Mouse (Mus musculus) lung, adult 2 months (tissue): ENCODE results near the gene Gnb3.

Experiments
- CTCF ChIP-seq: fragments of 200-500 bp; IDR thresholded peaks from 2 replicates; pipeline ENCODE4 v1.5.1; 2011; ENCODE audit warnings: mild to moderate bottlenecking, low read length, control low read depth; ENCODE audit not compliant: insufficient read depth
- POLR2A ChIP-seq: fragments of 200-500 bp; IDR thresholded peaks from 2 replicates; pipeline ENCODE4 v1.6.1; 2011; ENCODE audit warnings: low read depth, mild to moderate bottlenecking, control low read depth, low read length, borderline replicate concordance; ENCODE audit errors: extremely low read depth

- TF ChIP-seq POLR2A (no peak), CTCF (no peak)
These were observed 23.7 kb upstream of the Gnb3 start, which contains the start of gene Gpr162 for GRCm38 (mm10) chr6:124863658-124864298.
